Mouse (Mus musculus) T-helper 2 cell (primary cell): ENCODE data around the gene Rbpms2.

Source experiments
- in situ Hi-C: fragments of 300-600 bp; cut with MboI, MseI; formaldehyde crosslinking; loops from one replicate; pipeline ENCODE4 v1.15.1; 2025; ENCODE audit warnings: high pct_unique_total_duplicates

The Rbpms2 gene

GRCm38 (mm10) chr9:65629025-65629766 is at the start of gene Rbpms2:
Rbpms2 (plus strand) TSS chr9:65629648.
- in situ Hi-C loops, result loop anchor here (25.0 kb wide), 1 partner anchor 758 kb away; no protein-coding TSS in a partner anchor

- in situ Hi-C loops, result loop anchor here (5.0 to 10.0 kb wide), 3 partner anchors 38 to 1835 kb away; partner anchors contain the start of gene Spg21
Observed at GRCm38 (mm10) chr9:65579781-65580371, 49.6 kb upstream of the Rbpms2 start, which contains the start of gene Plekho2. Plekho2 (minus strand) TSS chr9:65580040.

GRCm38 (mm10) chr9:65580401-65581256 is 48.8 kb upstream of the Rbpms2 start:
- in situ Hi-C loops, result loop anchor here (5.0 to 10.0 kb wide), 2 partner anchors 118 to 1836 kb away; partner anchors contain the start of gene Spg21

- in situ Hi-C loops, result loop anchor here (5.0 to 10.0 kb wide), 2 partner anchors 121 to 1838 kb away; partner anchors contain the start of gene Spg21
Observed at GRCm38 (mm10) chr9:65583045-65583444, 46.4 kb upstream of the Rbpms2 start.

GRCm38 (mm10) chr9:65586406-65587269 is 42.8 kb upstream of the Rbpms2 start, which contains the start of gene Pif1:
Pif1 (plus strand) TSS chr9:65587160.
- in situ Hi-C loops, result loop anchor here (5.0 to 10.0 kb wide), 2 partner anchors 64 to 1842 kb away; partner anchors contain the start of gene Ankdd1a

GRCm38 (mm10) chr9:65587270-65587572 is 42.2 kb upstream of the Rbpms2 start:
- in situ Hi-C loops, result loop anchor here (5.0 to 10.0 kb wide), 2 partner anchors 65 to 1842 kb away; partner anchors contain the start of gene Ankdd1a

- in situ Hi-C loops, result loop anchor here (5.0 to 10.0 kb wide), 2 partner anchors 65 to 1843 kb away; partner anchors contain the start of gene Ankdd1a
Observed at GRCm38 (mm10) chr9:65587573-65588358, 41.7 kb upstream of the Rbpms2 start.

GRCm38 (mm10) chr9:65589091-65589490 is 40.4 kb upstream of the Rbpms2 start:
- in situ Hi-C loops, result loop anchor here (5.0 to 10.0 kb wide), 2 partner anchors 67 to 1844 kb away; partner anchors contain the start of gene Ankdd1a

GRCm38 (mm10) chr9:65592721-65593120 is 36.7 kb upstream of the Rbpms2 start:
- in situ Hi-C loops, result no loop called here

- in situ Hi-C loops, result no loop called here
Observed at GRCm38 (mm10) chr9:65593596-65593995, 35.9 kb upstream of the Rbpms2 start.

- in situ Hi-C loops, result no loop called here
Observed at GRCm38 (mm10) chr9:65598765-65599249, 30.6 kb upstream of the Rbpms2 start.

- in situ Hi-C loops, result loop anchor here (5.0 kb wide), 1 partner anchor 61 kb away; no protein-coding TSS in a partner anchor
Observed at GRCm38 (mm10) chr9:65600951-65601350, 28.5 kb upstream of the Rbpms2 start.

- in situ Hi-C loops, result loop anchor here (5.0 kb wide), 1 partner anchor 59 kb away; no protein-coding TSS in a partner anchor
Observed at GRCm38 (mm10) chr9:65603401-65604102, 25.9 kb upstream of the Rbpms2 start.

GRCm38 (mm10) chr9:65605471-65606136 is 23.8 kb upstream of the Rbpms2 start:
- in situ Hi-C loops, result no loop called here

GRCm38 (mm10) chr9:65606321-65607109 is 22.9 kb upstream of the Rbpms2 start:
- in situ Hi-C loops, result no loop called here

GRCm38 (mm10) chr9:65607120-65607519 is 22.3 kb upstream of the Rbpms2 start:
- in situ Hi-C loops, result no loop called here

GRCm38 (mm10) chr9:65611969-65612486 is 17.4 kb upstream of the Rbpms2 start:
- in situ Hi-C loops, result no loop called here
